Mouse (Mus musculus): ENCODE results near the gene Cxcl13.

GRCm38 (mm10) chr5:95970845-95971244, 14.1 kb downstream of the Cxcl13 start:
- no peak for TF ChIP-seq POLR2A (IDR thresholded peaks at IDR 0.05; ENCODE audit: low read depth, low read length)
- no peak for TF ChIP-seq CTCF (IDR thresholded peaks at IDR 0.05; ENCODE audit: borderline replicate concordance, insufficient read depth, low read length)
